Mouse (Mus musculus) kidney, adult 10 weeks (tissue): ENCODE results near the gene Uaca. TPM values are rescaled to one million over a fixed set of nuclear protein-coding genes. Genes with fewer than 3 reads are reported as not detected.

ENCODE experiments used
- polyA plus RNA-seq: library from polyadenylated mRNA; stranded (reverse); fragments of 350-450 nt; fragmentation: Illumina TruSeq; extraction: RNeasy Lipid Tissue Mini Kit (QIAGEN cat#74804); gene quantifications from one replicate; pipeline ENCODE4 v1.2.3, GENCODE M21; 2014; ENCODE audit warnings: low read depth, low replicate concordance

Gene Uaca
- 16.3 TPM for polyA plus RNA-seq

GRCm38 (mm10) chr9:60794210-60794840, at the start of gene Uaca:
TSS of gene Uaca (plus strand) at chr9:60794542.

Other genes starting within 250 kb of the Uaca start
- gene Lrrc49, start 106.4 kb upstream of the Uaca start, polyA plus RNA-seq: 5.2 TPM
- gene Larp6, start 81.6 kb upstream of the Uaca start, polyA plus RNA-seq: 0.44 TPM